Mouse (Mus musculus) olfactory bulb, adult 2 months (tissue): ENCODE measurements around the gene Sgms2.
A peak's percentile ranks its signal among the peaks of the same experiment; 100 is the strongest.

Experiments
- CTCF ChIP-seq: fragments of 200-500 bp; IDR thresholded peaks from 2 replicates; pipeline ENCODE4 v1.5.1; 2012; ENCODE audit warnings: low read depth, mild to moderate bottlenecking, low read length, moderate library complexity; ENCODE audit not compliant: insufficient read depth
- POLR2A ChIP-seq: fragments of 200-500 bp; IDR thresholded peaks from 2 replicates; pipeline ENCODE4 v1.6.1; 2012; ENCODE audit warnings: mild to moderate bottlenecking, low read depth, low read length, moderate library complexity; ENCODE audit not compliant: insufficient read depth

GRCm38 (mm10) chr3:131524779-131525178 lies 33.6 kb upstream of the Sgms2 start:
- peak; percentile 14; the same call in 1 of the 2 replicates for TF ChIP-seq CTCF
- no peak for TF ChIP-seq POLR2A
